Mouse (Mus musculus) granulocyte monocyte progenitor cell, adult 5-6 weeks (primary cell): ENCODE results near the gene Mat1a. TPM values are rescaled to one million over a fixed set of nuclear protein-coding genes. Genes with fewer than 3 reads are reported as not detected.

ENCODE experiments used
- ATAC-seq: replicated peaks from 2 replicates; pipeline ENCODE4 v1.8.0; 2016; ENCODE audit warnings: mild to moderate bottlenecking, moderate TSS enrichment, inconsistent platforms; ENCODE audit not compliant: poor library complexity, severe bottlenecking
- total RNA-seq, 2 experiments: library from RNA; stranded (forward) in 1 of 2; stranded (reverse) in 1 of 2; fragments of 200-712, 200-1000 nt in 1 of 2; fragments of >200 nt in 1 of 2; fragmentation: Nextera tagmentation in 1 of 2; gene quantifications; 2 replicates each; pipeline ENCODE4 v1.2.3; 2014 to 2017

The Mat1a gene
- not detected in 2 replicates for total RNA-seq (2014; fragmentation: Nextera tagmentation)
- total RNA-seq (2017): not detected in 2 replicates

- no peak for ATAC-seq
These were observed at the start of gene Mat1a for GRCm38 (mm10) chr14:41104853-41105444. Gene Mat1a, plus strand, starts transcription at chr14:41105035.

DNA sequence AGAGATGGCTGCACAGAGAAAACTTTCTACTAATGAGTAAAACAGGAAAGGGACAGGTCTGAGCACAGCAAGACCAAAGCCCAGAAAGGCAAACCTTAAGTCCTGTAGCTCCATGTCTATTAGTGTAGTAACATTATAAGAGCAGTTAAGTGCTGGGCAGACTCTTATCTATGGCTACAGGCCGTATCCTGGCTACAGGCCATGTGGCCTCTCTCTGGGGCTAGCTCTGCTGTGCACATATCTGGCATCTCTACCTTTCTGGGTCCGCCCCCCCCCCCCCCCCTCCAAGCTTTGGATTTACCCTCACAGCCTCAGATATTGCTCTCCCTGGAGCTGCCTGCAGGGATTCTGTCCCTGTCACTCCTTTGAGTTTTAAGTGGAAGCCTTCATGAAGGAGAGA, 39.7 kb upstream of the Mat1a start:
- ATAC-seq: no peak

GRCm38 (mm10) chr14:41066416-41066815, 38.4 kb upstream of the Mat1a start:
- ATAC-seq: no peak

GRCm38 (mm10) chr14:41069108-41069507, 35.7 kb upstream of the Mat1a start, which contains the start of gene Dydc2:
Gene Dydc2, minus strand, starts transcription at chr14:41069208.
- no peak for ATAC-seq

GRCm38 (mm10) chr14:41070343-41070742, 34.5 kb upstream of the Mat1a start:
- no peak for ATAC-seq

GRCm38 (mm10) chr14:41072229-41072943, 32.4 kb upstream of the Mat1a start, which contains the start of gene Dydc1:
Gene Dydc1, plus strand, starts transcription at chr14:41072911.
- ATAC-seq: peak; percentile 22

DNA sequence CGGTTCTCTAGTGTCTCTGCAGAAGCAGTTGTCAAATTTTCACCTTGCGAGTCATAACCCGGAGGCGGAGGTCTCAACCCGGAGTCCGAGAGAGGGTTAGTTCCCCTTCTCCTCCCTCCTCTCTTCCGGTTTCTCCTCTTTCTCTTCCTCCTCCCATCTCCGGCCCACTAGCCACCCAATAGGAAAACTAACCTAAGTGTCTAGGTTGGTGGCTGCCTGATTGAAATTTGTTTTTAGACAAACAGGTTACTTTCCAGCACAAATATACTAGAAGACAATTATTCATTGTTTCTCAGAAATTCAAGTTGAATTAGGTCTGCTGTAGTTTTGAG, 31.9 kb upstream of the Mat1a start:
- peak; percentile 35 for ATAC-seq

DNA sequence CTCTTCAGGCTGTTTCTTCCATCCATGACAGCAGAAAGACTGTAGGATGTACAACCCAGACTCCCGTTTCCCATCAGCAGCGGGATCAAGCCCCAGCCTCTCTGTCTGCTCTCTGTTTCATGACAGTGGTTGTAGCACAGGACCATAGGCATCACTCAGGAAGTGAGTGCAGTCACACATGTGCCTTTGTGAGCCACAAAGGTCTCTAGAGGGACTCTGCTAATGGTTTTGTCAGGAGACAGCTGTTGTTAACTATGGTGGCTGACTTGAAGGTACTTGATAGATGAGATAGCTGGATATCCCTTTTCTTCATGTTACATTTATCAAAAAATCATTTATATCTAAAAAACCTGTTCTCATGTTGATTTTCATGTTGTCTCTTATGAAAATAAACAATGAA, 22.4 kb upstream of the Mat1a start:
- ATAC-seq: no peak

GRCm38 (mm10) chr14:41087509-41087908, 17.3 kb upstream of the Mat1a start:
- ATAC-seq: no peak

DNA sequence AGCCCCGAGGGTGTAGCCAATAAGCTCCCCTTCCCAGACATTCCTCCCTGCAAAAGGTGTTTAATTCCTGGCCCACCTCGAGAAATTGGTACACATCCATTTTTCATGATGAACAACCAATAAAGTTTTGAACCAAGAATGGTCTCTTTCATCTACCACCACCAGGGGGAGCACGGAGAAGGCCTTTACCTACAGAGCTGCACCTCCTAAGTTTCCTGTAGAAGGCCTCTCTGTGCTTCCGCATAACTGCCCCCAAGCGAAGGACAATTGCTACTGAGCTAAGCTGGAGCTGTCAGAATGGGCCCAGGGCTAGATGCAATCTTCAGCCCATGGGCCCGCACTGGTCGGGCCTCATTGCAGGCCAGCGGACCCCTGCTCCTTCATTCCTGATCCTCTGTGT, 14.1 kb upstream of the Mat1a start:
- ATAC-seq: peak; percentile 30; the same call in 1 of the 2 replicates

- ATAC-seq: no peak
These were observed 10.7 kb upstream of the Mat1a start for GRCm38 (mm10) chr14:41094114-41094513.

DNA sequence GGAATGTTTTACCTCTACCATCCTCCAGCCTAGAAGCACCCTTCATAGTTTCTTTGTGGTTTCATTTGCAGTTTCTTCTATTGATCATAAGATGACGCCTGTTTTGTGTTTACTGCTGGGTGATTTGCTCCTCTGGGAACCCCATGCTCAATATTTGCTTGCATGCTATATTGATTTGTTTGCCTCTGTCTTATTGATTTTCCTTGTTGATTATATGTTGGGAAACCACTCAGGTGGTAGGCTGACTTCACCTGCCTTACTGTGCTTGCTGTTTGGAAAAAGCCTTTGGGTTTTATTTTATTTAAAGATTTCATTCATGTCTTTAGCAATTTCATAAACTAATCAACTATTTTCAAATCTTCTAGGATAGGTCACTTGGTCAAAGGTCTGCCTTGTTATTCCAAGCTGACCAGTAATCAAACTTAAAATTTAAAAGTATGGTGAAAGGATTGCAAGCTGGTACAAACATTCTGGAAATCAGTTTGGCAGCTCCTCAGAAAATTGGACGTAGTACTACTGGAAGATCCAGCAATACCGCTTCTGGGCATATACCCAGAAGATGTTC, 8.5 kb upstream of the Mat1a start:
- ATAC-seq: no peak

DNA sequence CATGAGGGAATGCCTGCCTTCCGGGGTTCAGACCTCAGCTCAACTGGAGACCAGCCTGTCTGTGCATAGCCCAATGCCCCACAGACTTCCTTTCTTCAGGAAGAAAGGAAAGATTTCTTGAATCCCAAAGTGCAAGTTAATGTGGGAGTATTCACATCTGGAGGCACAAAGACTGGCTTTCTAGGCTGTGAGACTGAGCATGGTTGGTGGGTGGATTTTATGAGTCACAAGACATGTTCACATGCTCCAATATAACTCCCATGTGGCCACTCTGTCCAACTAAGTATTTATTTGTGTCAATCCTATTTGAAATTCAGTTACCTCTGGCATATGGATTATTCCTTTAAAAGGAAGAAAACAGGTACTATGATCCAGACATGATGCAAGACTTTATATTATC, 6.1 kb upstream of the Mat1a start:
- no peak for ATAC-seq

DNA sequence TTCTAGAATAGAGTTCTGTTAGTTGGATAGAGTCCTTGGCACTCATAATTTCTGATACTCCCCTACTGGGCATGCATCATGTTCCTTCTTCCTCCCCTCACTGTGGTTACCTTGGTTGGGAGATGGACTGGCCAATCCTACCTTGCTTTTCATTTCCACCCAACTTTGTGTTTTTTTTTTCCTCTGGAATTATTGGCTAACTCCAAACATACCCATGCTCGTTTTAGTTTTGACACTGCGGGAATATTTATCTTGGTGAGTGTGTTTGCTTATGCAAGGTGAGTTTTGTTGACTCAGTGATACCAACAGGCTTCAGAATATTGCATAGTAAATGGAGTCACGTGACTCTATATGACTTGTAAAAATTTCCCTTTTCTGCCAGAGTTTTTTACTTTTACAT, 4.1 kb upstream of the Mat1a start:
- ATAC-seq: no peak

DNA sequence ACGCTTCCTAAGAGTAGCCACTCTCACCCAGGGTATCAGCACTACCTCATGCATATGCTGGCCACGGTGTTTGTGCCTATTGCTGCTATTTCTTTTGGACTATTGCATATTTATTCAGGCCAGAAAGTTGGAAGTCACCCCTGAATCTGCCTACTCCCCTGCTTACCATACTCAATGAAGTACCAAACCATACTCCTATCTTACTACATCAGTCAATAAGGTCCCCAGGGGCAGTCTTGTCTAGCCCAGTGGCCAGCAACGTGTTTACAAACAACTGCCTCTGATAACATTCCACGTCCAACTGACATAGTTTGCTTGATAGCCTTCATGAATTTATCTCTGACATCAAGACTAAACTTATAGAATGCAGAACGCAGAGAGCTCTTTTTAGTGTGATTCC, 3.6 kb upstream of the Mat1a start:
- no peak for ATAC-seq

DNA sequence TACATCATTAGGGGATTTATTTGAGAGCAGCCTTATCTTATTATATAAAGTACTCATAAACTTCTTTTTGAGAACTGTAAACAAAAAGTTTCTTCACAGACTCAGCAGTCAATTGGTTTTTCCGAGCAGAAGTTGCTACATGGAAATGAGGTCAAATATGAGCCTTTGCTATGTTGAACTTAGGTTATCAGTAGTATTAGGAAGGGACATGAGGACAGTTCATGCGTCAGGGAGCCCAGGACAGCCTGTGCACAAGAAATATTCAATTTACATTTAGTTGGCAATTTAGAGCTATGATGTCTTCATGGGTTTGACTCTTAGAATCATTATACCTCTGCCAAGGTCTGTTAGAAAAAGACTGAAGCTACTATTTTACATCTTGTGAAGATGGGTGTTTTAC, 2.6 kb upstream of the Mat1a start:
- no peak for ATAC-seq

GRCm38 (mm10) chr14:41111031-41111668, 6.3 kb downstream of the Mat1a start:
- ATAC-seq: no peak

DNA sequence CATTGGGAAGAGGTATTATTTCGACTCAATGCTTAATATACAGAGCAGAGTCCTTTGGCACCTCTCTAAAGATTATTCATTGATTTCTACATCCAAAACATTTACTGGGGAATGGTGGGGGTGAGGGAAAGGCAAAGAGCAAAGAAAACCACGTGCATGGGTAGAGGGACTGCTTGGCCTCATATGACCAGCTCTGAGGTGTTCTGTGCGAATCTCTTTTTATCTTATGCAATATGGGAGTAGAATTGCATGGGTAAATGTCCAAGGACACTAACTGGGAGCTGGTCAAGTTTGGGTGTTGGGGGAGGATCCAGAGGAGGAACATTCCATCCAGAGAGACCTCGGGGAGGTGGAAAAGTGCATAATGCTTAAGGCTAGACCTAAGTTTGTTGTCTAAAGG, 8.1 kb downstream of the Mat1a start:
- no peak for ATAC-seq

DNA sequence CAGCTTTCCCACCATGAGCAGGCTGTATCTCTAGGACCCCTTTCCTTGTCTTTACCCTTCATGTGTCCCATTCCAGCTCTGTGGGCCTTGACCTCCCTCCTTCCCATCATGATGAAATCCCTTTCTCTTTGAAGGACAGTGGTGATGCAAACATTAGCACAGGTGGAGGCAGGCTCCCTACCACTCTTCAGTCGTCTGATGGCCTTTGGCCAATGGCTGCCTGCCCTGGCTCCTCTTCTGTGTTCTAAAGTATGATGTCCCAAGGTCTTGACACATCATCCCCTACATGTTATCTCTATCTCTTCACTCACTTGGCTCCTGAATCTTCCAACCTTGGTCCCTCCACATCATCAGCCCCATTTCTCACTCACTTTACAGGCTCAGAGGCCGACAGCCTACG, 11.4 kb downstream of the Mat1a start:
- ATAC-seq: no peak

DNA sequence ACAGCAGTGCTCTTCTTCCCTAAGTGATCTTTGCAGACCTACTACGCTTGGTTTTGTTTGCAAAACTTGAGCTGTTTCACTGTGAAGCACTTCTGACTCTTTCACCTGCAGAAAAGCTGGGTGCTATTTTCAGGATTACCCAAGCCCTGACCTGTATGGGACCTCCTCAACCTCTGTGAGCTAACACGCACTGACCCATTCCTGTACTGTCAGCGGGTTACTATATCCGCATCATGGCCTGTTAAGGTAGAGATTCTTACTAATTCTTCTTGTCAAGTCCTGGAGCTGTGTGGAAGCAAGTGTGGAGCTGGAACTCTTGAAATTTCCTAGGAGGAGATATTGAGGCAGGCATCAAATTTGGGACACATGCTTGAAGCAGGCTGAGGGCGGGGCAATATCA, 19.8 kb downstream of the Mat1a start:
- ATAC-seq: no peak

GRCm38 (mm10) chr14:41127997-41128396, 23.2 kb downstream of the Mat1a start:
- ATAC-seq: no peak
